Mouse (Mus musculus): Measurements from ENCODE around the gene Dpyd.

Dpyd gene

GRCm38 (mm10) chr3:118561554-118562310, at the start of gene Dpyd:
Gene Dpyd (plus strand): TSS chr3:118562129.
- DNase-seq = peak; percentile 61

- no peak for DNase-seq
Observed at GRCm38 (mm10) chr3:118537676-118538075, 24.3 kb upstream of the Dpyd start.

GRCm38 (mm10) chr3:118541766-118542165, 20.2 kb upstream of the Dpyd start:
- no peak for DNase-seq

GRCm38 (mm10) chr3:118547551-118548210, 14.2 kb upstream of the Dpyd start:
- DNase-seq = no peak

GRCm38 (mm10) chr3:118557605-118558004, 4.3 kb upstream of the Dpyd start:
- DNase-seq = no peak

- DNase-seq = no peak
Observed at GRCm38 (mm10) chr3:118559936-118560335, 2.0 kb upstream of the Dpyd start.

- DNase-seq = no peak
Observed at GRCm38 (mm10) chr3:118562311-118562671, 362 bp downstream of the Dpyd start.

GRCm38 (mm10) chr3:118566779-118567178, 4.8 kb downstream of the Dpyd start:
- DNase-seq = no peak

GRCm38 (mm10) chr3:118570197-118570596, 8.3 kb downstream of the Dpyd start:
- DNase-seq = no peak

- DNase-seq = no peak
Observed at GRCm38 (mm10) chr3:118590559-118590958, 28.6 kb downstream of the Dpyd start.

- DNase-seq = no peak
Observed at GRCm38 (mm10) chr3:118594864-118595263, 32.9 kb downstream of the Dpyd start.

GRCm38 (mm10) chr3:118595693-118596092, 33.8 kb downstream of the Dpyd start:
- no peak for DNase-seq

- no peak for DNase-seq
Observed at GRCm38 (mm10) chr3:118601689-118602640, 40.0 kb downstream of the Dpyd start.

GRCm38 (mm10) chr3:118608708-118609107, 46.8 kb downstream of the Dpyd start:
- no peak for DNase-seq

GRCm38 (mm10) chr3:118626455-118627375, 64.8 kb downstream of the Dpyd start:
- DNase-seq = no peak

GRCm38 (mm10) chr3:118629737-118630136, 67.8 kb downstream of the Dpyd start:
- no peak for DNase-seq

- no peak for DNase-seq
Observed at GRCm38 (mm10) chr3:118646024-118646570, 84.2 kb downstream of the Dpyd start.

- DNase-seq = no peak
Observed at GRCm38 (mm10) chr3:118663987-118664692, 102.2 kb downstream of the Dpyd start.

GRCm38 (mm10) chr3:118674121-118674745, 112.3 kb downstream of the Dpyd start:
- DNase-seq = peak; percentile 23

GRCm38 (mm10) chr3:118675441-118675840, 113.5 kb downstream of the Dpyd start:
- DNase-seq = no peak
